Mouse (Mus musculus) cortical plate, adult 2 months (tissue): ENCODE data around the gene Miox.

ENCODE experiments used
- CTCF ChIP-seq: fragments of 200-500 bp; IDR thresholded peaks from 2 replicates; pipeline ENCODE4 v1.5.1; 2011; ENCODE audit warnings: mild to moderate bottlenecking, control low read depth, low read length; ENCODE audit not compliant: insufficient read depth; ENCODE audit errors: extremely low read depth
- POLR2A ChIP-seq: fragments of 200-500 bp; IDR thresholded peaks from 2 replicates; pipeline ENCODE4 v1.6.1; 2011; ENCODE audit warnings: mild to moderate bottlenecking, low read length, control low read depth; ENCODE audit not compliant: insufficient read depth; ENCODE audit errors: extremely low read depth

- no peak for TF ChIP-seq CTCF
- TF ChIP-seq POLR2A: no peak
These were observed 37.7 kb upstream of the Miox start for GRCm38 (mm10) chr15:89296465-89296864.
